Mouse (Mus musculus): ENCODE data around the gene Mrgprd. TPM values are rescaled to one million over a fixed set of nuclear protein-coding genes. Genes with fewer than 3 reads are reported as not detected.

Mrgprd gene
- not detected for total RNA-seq (2021)
- long read RNA-seq, experiment 1: 0 reads
- long read RNA-seq, experiment 2: 0 reads

DNA sequence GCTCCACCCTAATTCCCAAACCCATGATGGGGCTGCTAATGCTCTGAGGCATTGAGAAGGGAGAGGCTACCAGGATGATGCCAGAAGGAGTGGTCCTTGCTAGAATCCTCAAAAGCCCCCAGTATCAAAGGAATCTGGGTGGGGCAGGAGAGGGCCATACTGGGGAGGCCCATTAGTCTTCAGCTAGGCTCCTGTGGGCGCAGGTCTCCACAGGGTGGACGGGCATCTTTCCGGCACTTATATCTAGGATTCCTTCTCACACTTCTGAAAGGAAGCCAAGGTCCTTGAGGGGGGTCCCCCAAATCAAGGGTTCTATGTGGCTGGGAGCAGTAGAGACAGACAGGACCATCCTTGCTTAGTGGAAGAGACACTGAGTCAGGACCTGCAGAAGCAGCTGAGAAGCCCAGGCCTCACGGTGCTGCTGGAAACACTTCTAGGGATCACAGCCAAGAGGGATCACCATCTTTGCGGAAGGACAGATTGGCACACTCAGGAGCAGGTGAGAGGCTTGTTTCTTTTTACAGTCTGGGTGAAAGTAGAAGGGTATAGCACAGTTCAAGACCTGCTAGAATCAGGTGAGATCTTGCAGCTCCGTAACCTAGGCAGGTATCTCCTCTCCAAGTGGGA, at the start of gene Mrgprd:
Mrgprd (plus strand) TSS at position 51 of the 627 bp plus-strand sequence.
- no peak for DNase-seq (ENCODE audit: low spot score in 2 of 2)

DNA sequence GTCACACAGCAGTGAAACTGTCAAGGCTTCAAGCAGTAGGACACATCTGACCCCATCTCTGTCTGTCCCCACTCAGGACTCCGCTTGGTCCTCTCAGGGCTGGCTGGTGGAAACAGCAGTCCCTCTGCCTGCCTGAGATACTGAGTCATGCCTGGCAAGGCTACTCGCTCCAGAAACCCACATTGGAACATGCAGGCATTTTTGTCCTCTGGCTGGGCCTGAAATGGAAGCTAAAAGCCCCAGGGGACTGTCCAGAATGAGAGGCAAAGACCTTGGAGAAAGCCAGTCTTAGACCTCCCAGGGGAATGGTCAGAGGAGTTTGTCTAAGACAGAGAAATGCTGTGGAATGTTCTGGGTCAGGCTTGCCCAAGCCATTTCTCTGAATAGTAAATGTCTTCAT, 48.6 kb upstream of the Mrgprd start:
- DNase-seq (ENCODE audit: low spot score in 2 of 2): no peak

DNA sequence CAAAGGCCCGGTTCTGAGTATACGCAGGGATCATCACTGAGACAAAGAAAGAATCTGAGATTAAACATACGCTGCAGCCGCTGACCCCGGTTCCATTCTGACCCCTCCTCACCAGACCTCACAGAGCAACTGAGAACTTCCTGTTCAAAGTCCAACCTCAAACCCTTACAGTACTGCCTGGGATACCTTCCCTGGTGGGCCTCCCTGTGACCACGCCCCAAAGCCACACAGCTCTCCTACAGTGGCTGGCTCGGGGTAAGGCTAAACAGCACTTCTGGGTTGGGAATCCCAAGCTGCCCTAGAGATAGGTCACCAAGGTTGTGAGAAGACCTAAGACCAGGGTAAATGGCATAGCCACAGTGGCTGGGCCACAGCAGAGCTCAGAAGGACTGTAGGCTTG, 45.7 kb upstream of the Mrgprd start:
- no peak for DNase-seq (ENCODE audit: low spot score in 2 of 2)

DNA sequence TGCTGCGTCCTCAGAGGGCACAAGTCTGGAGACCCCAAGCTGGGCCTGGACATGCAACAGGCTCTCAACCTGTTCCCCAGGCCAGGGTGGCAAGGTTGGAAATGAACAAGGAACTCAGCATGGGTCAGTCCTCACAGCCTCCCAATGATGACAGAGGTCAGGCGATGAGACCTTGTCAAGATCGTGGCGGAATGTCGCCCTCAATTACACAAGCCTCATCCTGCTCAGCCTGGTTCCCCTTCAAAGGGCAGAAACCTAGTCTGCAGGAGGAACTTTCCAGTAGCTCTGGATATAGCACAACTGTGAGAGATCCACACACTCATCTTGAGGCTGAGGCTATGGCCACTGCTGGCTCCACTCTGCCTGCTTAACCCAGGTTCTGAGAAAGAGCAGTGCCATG, 43.7 kb upstream of the Mrgprd start:
- DNase-seq (ENCODE audit: low spot score in 2 of 2): no peak

DNA sequence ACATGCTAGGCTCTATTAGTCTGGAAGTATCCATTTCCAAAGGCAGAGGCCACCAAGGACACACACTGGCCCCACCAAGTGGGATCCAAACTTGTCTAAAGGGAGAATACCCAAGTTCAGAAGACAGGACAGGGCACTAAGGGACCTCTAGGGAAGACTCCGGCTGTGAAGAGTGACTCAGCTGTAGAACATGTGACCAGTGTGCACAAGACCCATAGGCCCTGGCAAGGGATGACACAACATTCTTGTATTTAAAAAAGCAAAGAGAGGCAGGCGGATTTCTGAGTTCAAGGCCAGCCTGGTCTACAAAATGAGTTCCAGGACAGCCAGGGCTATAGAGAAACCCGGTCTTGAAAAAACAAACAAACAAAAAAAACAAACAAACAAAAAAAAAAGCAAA, 39.1 kb upstream of the Mrgprd start:
- no peak for DNase-seq (ENCODE audit: low spot score in 2 of 2)

DNA sequence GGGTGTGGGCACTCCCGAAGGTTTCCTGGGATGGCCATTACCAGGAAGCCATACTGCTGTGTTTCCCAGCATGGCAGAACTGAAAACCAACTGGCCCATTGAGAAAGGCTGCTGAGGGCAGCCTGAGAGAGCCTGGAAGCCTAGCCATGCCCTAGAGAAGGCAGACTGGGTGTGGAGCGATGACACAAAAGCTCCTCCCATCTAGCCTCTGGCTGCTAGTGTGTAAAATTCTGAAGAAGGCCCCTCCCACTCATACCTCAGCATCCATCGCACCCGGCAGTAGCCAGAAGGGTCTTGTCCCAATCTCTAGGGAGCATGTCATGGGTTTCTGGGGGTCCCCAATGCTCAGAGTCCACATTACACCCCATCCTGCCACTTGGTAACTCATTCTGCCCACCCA, 33.2 kb upstream of the Mrgprd start:
- no peak for DNase-seq (ENCODE audit: low spot score in 2 of 2)

DNA sequence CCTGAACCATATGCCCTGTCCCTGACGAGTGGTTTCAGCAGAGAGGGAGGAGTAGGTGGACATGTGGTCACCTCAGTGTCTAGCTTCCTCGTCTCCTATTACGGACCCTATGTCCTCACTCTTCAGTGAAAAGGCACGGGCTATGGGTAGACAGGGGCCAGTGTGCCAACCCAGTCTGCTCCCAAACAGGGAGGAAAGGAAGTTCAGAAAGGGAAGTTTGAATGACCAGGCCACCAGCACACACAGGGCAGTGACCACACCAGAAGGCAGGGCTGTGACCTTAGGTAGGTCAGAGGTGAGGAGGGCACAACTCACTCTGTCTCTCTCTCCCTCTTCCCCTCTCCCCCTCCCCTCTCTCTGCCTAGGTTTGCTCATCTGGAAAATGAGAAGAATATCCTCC, 31.6 kb upstream of the Mrgprd start:
- DNase-seq (ENCODE audit: low spot score in 2 of 2): no peak

DNA sequence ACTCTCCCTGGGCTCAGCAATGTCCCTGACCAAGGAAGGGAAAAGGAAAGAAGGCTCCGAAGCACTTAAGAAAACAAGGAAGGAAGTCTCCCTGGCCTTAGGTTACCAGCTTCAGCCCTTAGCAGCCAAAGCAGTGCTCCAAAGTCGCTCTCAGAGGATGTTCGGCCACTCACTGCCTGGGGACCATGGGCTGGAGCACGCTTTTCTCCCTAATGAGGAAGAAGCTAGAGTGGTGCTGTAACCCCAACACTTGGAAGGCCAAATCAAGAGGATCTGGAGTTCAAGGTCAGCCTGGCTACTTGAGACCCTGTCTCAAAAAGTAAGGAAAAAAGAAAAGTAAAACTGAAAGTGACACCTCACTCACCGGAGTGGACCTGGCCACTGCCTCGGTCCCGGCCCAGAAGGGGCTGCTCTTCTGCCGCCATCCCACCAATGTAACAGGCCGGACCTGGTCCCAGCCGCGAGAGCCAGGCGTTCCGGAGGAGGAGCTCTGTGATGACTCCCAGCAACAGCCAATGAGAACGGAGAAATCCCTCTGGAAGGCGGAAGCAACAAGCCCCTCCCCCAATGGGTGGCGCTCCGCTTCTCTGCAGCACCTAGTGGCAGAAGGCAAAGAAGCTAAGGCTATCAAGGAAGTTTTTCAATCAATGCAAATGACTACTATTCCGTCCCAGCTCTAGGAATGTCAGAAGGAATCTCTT, 31.0 kb upstream of the Mrgprd start, which contains the start of gene Tpcn2:
Tpcn2 (minus strand) TSS at position 525 of the 701 bp plus-strand sequence.
- peak; percentile 66 to 92 for DNase-seq (ENCODE audit: low spot score in 2 of 2)

DNA sequence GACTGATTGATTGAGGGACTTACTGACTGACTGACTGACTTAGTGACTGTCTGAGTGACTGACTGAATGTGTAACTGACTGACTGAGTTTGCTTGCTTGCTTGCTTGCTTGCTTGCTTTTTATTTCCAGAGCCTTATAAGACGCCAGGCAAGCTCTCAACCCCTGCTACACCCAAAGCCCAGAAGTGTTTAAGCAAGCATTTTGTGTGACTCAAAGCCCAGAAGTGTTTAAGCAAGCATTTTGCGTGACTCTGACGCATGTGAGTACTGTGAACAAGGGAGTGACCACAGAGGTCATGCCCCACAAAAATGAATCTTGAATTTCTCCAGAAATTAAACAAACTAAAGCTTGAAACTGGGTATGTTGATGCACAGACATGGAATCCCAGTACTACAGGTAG, 30.3 kb upstream of the Mrgprd start:
- no peak for DNase-seq (ENCODE audit: low spot score in 2 of 2)

DNA sequence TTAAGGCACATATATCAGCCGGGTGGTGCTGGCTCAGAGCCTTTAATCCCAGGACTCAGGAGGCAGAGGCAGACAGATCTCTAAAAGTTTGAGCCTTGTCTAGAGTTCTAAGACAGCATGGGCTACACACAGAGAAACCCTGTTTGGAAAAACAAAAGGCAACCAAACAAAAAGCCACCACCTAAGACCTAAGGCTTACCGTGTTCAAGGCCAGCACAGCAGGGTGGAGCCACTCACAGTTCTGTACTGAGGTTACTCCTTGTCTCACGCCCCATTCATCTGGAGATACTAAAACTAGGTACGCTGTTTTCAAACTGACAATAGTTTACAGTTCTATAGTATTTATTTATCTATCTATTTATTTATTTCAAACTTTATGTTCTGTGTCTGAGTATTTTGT, 29.2 kb upstream of the Mrgprd start:
- no peak for DNase-seq (ENCODE audit: low spot score in 2 of 2)

DNA sequence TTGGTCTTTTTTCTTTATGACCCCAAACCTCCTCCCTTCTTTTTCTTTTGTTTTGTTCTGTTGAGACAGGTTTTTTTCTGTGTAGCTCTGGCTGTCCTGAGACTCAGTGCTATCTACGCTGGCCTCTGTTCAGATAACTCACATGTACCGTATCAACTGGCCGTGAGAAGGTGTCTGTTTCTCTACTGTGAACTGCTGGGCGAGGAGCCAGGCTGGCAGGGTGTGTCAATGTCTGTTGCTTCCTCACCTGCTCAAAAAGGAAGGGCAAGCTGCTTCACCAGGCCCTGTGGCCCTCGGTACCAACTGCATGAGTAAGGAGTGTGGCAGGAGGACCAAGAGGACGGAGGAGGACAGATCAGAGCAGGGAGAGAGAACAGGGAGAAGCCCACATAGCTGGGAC, 27.2 kb upstream of the Mrgprd start:
- DNase-seq (ENCODE audit: low spot score in 2 of 2): no peak

DNA sequence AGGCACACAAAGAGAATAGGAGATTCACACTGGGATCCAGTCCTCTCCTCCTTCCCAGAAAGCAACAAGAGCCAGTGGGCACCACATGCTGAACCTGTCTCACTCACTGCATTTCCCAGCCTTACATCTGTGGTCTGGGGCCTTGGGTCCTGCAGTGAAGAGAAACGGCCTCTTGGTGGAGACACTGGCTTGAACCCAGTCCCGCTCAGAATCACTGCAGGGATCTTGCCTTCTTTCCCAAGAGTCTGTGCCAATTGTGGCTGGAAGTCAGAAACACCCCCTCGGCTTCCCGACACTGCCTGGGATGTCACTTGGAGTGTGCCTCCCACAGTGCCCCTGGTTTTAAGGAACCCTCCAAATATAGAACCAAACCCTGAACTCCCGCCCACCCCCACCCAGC, 25.3 kb upstream of the Mrgprd start:
- DNase-seq (ENCODE audit: low spot score in 2 of 2): no peak

DNA sequence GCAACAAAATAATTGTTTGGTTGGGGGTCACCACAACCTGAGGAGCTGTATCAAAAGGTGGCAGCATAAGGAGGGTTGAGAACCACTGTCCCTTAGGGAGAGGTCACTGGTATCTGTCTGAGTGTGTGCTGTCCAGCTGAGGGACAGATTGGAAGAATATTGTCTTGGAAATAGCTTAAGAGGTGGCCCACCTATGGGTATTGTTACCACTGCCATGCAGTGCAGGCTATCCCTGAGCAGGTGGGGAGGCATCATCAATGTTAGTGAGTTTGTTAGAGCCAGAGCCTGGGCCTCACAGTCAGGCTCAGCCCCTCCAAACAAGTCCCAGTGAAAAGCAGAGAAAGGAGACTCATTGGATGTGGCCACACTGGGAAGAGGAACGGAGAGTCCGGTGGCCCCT, 22.8 kb upstream of the Mrgprd start:
- no peak for DNase-seq (ENCODE audit: low spot score in 2 of 2)

DNA sequence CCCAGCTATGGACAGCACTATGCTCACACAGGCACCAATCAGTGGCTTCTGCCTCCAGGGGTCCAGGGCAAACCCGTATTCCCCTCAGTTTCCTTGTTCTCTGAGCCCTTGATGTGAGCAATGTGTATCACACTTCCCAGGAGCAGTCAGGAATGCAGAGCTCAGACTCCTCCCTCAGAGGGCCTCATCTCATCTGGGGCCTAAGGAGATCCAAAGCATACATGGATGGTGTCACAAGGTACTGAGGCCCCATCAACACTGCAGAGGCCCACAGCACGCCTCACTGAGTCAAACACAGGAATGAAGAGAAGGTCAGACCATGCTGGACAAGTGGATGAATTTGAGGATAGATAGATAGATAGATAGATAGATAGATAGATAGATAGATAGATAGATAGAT, 21.9 kb upstream of the Mrgprd start:
- DNase-seq (ENCODE audit: low spot score in 2 of 2): no peak

DNA sequence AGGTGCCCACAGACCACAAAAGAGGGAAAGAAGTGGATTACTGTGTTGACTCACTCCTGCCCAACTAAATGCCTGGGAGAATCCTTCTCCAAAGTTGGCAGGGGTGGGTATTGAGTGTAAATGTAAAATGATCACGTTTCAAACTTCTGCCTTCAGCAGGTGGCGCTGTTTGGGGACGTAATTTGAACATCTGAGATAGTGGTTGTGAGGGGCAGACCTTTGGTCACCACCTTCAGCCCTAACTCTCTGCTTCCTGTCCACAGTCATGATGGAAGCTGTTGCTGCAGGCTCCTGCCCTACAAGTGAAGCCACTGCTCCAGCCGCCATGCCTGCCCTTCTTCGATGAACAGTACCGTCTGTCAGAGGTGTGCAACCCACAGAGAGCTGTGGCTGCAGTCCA, 20.8 kb upstream of the Mrgprd start:
- DNase-seq (ENCODE audit: low spot score in 2 of 2): no peak

DNA sequence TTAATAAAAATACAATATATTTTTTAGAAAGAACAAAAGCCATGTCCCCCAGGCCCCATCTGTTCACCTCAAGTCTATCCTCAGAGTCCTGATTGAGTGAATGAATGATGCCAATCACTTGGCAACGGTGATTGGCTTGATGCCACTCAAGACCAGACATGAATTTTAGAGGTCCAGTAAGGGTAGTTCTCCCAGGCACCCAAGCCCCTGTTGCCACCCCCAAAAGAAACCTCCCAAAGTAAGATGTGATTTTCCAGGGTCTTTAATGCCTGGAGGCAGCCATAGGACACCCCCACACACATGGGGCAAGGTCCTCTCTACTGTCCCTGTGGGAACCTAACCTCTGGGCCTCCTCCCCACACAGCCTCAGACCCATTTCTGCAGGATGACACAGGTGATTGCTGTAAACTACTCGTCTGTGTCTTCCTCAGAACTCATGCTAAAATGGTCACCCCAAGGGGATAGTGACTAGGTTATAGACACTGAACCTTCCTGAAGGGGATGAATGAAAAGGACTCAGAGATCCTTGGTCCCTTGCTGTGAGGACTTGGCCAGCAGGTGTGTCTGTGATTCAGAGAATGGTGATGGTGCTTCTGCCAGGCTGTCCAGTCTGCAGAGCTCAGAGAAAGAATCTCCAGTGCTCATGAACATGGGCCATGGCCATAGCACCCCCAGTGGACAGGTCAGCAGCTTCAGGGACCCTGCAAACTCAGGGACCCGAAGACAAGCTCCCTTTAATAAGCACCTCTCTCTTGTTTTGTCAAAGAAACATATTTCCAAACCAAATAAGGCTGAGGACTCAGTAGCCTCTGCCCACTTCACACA, 15.8 kb upstream of the Mrgprd start:
- DNase-seq (ENCODE audit: low spot score in 2 of 2): no peak

DNA sequence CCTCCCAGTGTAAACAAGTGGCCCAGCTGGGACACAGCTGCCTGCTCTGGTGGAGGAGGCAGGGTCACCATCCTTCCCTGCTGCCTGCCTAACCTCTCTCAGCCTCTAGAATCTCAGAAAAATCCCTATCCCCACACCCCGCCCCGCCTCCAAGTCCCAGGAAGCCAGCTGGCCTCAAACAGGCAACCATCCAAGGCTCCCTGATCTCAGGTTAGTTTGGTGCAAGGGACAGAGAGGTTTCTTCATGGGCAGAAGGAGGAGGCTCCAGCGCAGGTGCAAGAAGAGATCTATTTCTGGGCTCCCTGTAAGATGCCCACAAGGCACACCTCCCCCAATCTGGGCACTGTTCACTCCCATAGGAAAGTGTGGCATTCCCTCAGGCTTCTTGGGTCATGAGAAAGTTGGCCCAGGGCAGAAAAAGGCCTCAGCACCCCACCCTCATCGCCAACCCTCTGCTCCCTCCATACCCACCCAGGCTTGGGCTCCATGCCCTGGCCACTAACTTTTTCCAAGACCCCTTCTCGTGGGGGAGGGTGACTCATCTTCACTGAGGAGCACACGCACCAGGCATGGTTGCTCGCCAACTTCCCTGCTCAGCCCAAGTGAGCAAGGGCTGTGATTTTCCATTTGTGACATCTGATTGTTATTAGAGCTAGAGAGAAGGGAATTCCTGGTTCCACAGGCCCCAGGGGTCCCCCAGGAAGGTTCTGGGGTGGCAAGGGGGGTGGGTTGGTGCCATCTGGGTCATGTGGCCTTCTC, 14.9 kb upstream of the Mrgprd start:
- no peak for DNase-seq (ENCODE audit: low spot score in 2 of 2)

DNA sequence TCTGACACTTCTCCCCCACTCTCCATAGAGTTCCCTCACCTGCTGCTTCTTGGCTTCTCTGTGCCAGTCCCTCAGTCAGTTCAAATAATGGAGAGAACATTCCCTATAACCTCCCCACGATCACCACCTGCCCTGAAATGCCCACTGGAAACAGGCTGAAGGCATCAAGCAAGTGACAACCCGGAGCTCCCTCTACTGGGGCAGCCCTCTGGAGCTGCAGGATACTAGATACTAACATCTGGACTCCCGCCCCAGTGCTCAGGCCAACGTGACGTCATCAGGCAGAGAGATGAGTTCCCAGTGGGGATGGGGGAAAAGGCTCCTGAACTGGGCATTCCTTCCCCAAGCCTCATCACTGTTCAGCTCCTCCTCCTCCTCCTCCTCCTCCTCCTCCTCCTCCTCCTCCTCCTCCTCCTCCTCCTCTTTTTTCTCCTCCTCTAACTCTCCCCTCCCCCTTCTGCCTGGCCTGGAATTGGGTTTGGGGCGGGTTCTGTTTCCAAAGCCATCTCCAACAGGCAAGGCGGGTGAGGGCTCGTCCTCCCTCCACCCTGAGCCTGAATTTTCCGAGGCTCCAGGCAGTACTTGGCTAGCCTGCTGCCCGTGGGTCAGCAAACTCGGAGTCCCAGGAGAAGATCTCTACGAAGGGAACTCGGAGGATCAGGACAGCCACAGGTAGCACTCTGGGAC, 14.2 kb upstream of the Mrgprd start, which contains the start of gene Mrgprf:
Mrgprf (plus strand) TSS at position 508 of the 687 bp plus-strand sequence.
- DNase-seq (ENCODE audit: low spot score in 2 of 2): no peak

DNA sequence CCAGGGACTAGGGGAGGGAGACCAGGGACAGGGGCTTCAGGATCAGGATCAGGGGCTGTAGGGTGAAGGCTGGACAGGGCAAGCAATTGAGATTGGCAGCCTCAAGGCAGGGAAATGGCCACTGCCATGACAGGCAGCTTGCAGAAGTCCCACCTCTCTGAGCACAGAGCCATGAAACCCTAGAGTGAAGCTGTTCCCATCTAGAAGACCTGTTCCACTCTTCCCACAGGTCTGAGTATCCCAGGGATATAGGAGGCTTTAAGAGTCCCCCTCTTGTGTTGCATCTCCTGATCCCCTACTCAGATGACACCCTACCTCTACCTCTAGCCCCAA, 13.7 kb upstream of the Mrgprd start:
- DNase-seq (ENCODE audit: low spot score in 2 of 2): no peak

DNA sequence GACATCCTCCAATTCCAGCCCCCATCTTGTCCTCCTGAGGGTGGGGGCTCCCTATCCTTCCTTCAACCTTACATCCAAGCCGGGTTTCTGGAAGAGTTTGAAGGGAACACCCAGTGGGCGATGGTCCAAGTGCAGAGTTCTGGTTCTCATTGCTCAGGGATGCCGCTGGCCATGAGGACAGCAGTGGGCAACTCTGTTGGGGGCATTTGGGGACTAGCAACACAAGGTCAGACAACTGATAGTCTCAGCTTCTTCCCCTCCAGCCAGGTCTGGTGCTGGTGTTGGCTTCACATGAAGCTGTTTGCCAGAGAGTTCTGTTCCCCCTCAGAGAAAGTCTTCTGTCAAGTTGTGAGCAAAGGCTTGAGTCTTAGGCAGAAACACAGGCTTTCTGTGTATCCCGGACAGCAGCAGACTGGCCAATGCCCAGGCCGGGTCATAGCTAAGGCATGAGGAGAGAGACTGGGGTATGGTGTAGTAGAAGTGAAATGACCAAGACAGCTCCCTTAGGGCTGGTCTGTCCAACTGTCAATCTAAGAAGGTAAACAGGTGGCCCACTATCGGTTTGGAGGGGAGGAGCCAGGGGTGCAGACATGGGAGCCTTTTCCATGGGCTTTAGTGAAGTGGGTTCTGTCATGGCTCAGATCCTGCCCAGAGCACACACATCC, 13.2 kb upstream of the Mrgprd start:
- no peak for DNase-seq (ENCODE audit: low spot score in 2 of 2)
